Mouse (Mus musculus): ENCODE measurements around the gene Ptma.

Ptma gene

GRCm38 (mm10) chr1:86546797-86547196 lies 20.3 kb downstream of the Ptma start:
- no peak for DNase-seq (ENCODE audit: low spot score)

DNA sequence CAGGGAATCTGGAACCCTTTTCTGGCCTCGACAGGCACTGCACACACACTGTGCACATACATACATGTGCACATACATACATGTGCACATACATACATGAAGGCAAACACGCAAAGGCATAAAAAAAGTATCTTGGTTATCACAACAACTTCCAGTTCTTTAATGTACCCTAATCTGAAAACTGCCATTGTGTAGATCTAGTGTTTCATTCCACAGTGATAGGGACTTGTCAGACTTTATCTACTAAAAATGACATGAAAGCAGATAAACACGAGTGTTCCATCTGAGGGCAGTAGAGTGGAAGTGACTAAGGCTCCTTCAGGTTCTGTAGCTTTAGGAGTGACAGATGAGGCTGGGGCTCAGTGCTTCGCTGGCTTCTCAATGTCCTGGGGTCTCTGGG lies 24.8 kb downstream of the Ptma start:
- no peak for DNase-seq (ENCODE audit: low spot score)

DNA sequence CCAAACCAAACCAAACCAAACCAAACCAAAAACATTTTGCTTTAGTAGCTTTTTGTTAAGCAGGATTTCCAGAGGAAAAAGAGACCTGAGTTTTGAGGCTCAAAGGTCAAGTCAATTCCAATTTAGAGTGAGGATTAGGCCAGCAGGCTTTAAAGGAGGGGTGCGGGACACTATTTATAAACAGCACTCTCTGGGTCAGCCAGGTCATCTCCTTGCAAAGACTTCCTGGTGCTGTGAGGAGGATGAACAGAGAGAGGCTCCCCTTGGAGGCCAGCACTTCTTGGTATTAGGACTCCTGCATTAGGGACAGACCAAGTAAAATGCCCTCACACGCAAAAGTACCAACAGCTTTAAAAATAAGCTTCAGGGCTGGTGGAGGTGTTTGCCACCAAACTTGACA lies 25.4 kb downstream of the Ptma start:
- DNase-seq (ENCODE audit: low spot score): peak; percentile 23

DNA sequence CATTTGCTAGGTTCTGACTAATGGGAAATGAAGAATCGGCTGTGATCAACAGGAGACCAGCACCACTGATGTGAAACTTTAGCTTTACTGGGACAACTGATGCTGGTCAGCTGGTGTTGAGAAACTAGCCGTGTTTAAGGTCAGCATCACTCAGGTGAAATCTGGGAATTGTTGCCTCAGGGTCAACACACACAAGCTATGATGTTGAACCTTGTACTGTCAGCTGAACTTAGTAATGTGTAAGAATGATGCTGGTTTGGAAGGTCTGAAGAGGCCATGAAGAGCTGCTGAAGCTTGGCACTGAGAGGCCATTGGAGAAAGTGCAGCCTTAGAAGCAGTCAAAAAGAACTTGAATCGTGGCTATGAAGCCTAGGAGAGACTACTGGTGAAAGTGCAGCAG lies 29.1 kb downstream of the Ptma start:
- DNase-seq (ENCODE audit: low spot score): no peak

DNA sequence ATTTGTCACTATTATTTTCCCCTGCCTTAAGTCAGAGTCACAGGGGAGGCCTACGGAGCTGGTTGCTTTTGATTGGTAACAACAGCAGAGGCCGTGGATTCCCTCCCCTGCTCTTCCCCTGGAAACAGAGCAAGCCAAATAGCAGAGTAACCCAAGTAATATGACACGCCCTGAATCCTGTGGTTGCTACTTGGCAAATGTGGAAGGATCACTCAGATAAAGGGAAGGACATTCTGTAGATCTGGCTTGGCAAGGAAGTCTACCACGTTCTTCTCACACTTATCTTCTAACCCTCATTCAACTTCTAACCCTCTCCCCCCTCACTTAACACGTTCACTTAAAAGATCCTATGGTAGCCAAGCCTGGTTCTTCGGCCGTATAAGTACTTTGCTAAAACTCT lies 31.3 kb downstream of the Ptma start:
- no peak for DNase-seq (ENCODE audit: low spot score)

DNA sequence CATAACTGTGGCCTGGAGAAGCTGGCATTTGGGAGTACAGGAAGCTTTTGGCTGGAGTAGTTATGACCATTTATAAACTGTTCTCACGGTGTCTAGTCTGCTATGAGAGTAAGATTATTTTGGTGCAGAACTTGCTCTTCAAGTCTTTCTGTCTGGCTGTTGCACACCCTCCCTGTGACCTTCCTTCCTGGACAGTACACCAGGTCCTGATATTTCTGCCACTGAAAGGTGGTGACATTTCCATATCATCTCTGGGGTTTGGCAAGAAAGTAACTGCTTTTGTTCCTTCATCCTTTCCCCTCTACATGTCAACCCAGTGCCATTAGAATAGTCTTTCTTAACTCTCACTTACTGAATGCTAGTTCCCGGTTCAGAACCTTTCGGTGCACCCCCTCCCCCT lies 32.7 kb downstream of the Ptma start:
- no peak for DNase-seq (ENCODE audit: low spot score)

DNA sequence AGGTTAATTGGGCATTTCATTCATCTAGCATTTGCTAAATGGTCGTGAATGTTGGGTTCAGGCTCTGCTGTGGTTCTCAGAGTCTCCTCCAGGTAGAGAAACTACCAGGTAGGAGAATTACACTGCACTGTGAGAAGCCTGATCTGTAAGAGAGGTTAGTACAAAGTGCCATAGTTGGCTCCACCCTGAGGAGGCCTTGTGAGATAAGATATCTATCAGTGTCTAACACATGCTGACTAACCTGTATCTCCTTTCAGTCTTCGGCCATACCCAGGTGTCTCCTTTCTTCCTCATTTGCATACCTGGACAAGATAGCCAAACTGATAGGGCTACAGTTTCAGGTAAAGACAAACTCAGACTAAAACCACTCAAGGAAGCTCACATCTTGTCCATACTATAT lies 36.1 kb downstream of the Ptma start:
- DNase-seq (ENCODE audit: low spot score): no peak

DNA sequence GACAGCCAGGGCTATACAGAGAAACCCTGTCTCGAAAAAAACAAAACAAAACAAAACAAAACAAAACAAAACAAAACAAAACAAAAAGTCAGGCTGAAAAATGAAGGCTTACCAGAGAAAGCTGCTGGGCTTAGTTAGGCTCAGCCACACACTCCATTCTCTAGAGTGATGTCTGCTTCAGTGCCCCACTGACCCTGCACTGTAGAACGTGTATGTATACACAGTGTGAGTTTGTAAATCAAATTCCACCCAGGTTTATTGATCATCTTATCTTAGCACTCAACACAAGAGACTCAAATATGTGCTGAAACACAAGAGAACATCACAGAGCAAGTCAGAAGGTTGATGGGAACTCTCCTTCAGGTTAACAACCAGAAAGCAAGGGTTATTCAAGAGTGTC lies 41.9 kb downstream of the Ptma start:
- no peak for DNase-seq (ENCODE audit: low spot score)

DNA sequence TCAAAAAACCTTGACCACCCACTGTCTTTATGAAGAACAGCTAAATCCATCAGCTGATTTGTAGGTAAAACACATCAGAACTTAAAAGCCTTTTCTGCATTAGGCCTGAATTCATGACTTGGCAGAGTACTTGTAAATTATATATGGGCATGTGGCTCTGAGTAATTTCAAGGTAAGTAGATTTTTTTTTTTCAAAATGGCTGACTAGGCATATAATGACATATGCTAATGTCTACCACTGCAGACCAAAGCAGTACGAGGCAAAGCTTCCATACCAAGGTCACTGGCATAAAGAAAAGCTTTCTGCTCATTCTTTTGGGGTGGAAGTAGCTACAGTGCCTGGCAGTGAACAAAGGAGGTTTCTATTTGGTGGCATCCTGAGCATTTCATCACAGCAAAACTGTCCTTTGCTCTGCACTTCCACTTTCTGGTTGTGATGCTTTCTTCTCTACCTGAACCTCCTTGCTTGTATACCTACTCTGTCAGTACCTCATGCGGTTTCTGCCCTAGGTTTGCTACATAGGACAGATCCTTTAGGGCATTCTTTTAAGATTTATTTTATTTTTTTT lies 42.9 kb downstream of the Ptma start:
- no peak for DNase-seq (ENCODE audit: low spot score)

GRCm38 (mm10) chr1:86571381-86571780 lies 44.9 kb downstream of the Ptma start:
- DNase-seq (ENCODE audit: low spot score): no peak

DNA sequence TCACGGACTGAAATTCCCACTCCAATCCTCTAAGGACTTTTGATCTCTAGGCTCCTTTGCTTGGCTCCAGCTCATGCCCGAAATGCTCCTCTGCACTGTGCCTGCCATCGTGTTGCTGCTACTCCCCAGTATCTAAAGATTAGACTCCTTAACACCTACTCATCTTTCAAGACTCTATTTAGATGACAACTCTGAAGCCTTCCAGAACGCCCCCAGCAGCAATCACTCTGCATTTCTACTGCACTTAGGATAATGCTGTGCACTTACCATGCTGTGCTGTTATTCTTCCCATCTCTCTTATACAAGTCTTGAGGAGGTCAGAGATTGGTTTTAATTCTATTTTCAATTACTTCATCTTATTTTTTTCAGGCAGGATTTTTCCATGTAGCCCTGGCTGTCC lies 45.4 kb downstream of the Ptma start:
- DNase-seq (ENCODE audit: low spot score): no peak

All from embryo, embryonic 10 days (tissue).